Mouse (Mus musculus) stomach, postnatal 0 days (tissue): ENCODE measurements at regions not wholly inside any gene's neighbourhood (a gene's known extent, or its start where the extent isn't known, plus 50 kb on each side); places are given as distances from the start of the nearest gene placed in this dataset.

Experiments
- CTCF ChIP-seq: IDR thresholded peaks from 2 replicates; pipeline ENCODE4 v1.5.1; 2016; ENCODE audit warnings: antibody characterized with exemption, low read depth, mild to moderate bottlenecking, moderate library complexity
- EP300 ChIP-seq: optimal IDR thresholded peaks from 2 replicates; pipeline ENCODE3; 2016; ENCODE audit warnings: antibody characterized with exemption

- no peak for TF ChIP-seq CTCF
- no peak for TF ChIP-seq EP300
Measured at GRCm38 (mm10) chr14:100426399-100426798, 141.9 kb upstream of the Klf12 start.
